Mouse (Mus musculus): ENCODE measurements around the gene Fam83e.

Fam83e gene

GRCm38 (mm10) chr7:45741308-45741707 is 20.3 kb downstream of the Fam83e start:
- no peak for DNase-seq (ENCODE audit: low spot score)

GRCm38 (mm10) chr7:45741777-45742176 is 20.8 kb downstream of the Fam83e start:
- DNase-seq (ENCODE audit: low spot score) = no peak

GRCm38 (mm10) chr7:45742338-45742737 is 21.3 kb downstream of the Fam83e start:
- DNase-seq (ENCODE audit: low spot score) = no peak

- no peak for DNase-seq (ENCODE audit: low spot score)
These were observed 23.4 kb downstream of the Fam83e start for GRCm38 (mm10) chr7:45744387-45744786.

GRCm38 (mm10) chr7:45746518-45746917 is 25.5 kb downstream of the Fam83e start:
- DNase-seq (ENCODE audit: low spot score) = no peak

GRCm38 (mm10) chr7:45747450-45747849 is 26.4 kb downstream of the Fam83e start:
- no peak for DNase-seq (ENCODE audit: low spot score)

GRCm38 (mm10) chr7:45748110-45748509 is 27.1 kb downstream of the Fam83e start:
- no peak for DNase-seq (ENCODE audit: low spot score)

- DNase-seq (ENCODE audit: low spot score) = no peak
These were observed 28.4 kb downstream of the Fam83e start for GRCm38 (mm10) chr7:45749401-45749800.

GRCm38 (mm10) chr7:45750162-45750561 is 29.1 kb downstream of the Fam83e start:
- DNase-seq (ENCODE audit: low spot score) = no peak

GRCm38 (mm10) chr7:45755703-45756102 is 34.7 kb downstream of the Fam83e start:
- DNase-seq (ENCODE audit: low spot score) = no peak

GRCm38 (mm10) chr7:45759400-45759799 is 38.4 kb downstream of the Fam83e start:
- DNase-seq (ENCODE audit: low spot score) = no peak

GRCm38 (mm10) chr7:45760151-45760550 is 39.1 kb downstream of the Fam83e start:
- no peak for DNase-seq (ENCODE audit: low spot score)

- no peak for DNase-seq (ENCODE audit: low spot score)
These were observed 45.0 kb downstream of the Fam83e start for GRCm38 (mm10) chr7:45765995-45766394.

- no peak for DNase-seq (ENCODE audit: low spot score)
These were observed 45.8 kb downstream of the Fam83e start for GRCm38 (mm10) chr7:45766764-45767163.

- no peak for DNase-seq (ENCODE audit: low spot score)
These were observed 46.5 kb downstream of the Fam83e start for GRCm38 (mm10) chr7:45767500-45767899.

- DNase-seq (ENCODE audit: low spot score) = no peak
These were observed 49.5 kb downstream of the Fam83e start for GRCm38 (mm10) chr7:45770427-45771082.

- no peak for DNase-seq (ENCODE audit: low spot score)
These were observed 50.1 kb downstream of the Fam83e start for GRCm38 (mm10) chr7:45771101-45771500.

- DNase-seq (ENCODE audit: low spot score) = no peak
These were observed 54.2 kb downstream of the Fam83e start for GRCm38 (mm10) chr7:45775237-45775636.

All from ovary, postnatal 10 days (tissue).